Mouse (Mus musculus) embryonic fibroblast, embryonic 13.5 days (primary cell): ENCODE data around the gene Lmna. TPM values are rescaled to one million over a fixed set of nuclear protein-coding genes. Genes with fewer than 3 reads are reported as not detected.

Experiments used
- H3K27ac ChIP-seq: 2 replicates; pipeline ENCODE4 v1.5.1; 2012; ENCODE audit warnings: low read length, control low read depth, inconsistent platforms; ENCODE audit not compliant: insufficient read depth
- H3K4me1 ChIP-seq: 2 replicates; pipeline ENCODE4 v1.6.1; 2011; ENCODE audit warnings: low read length; ENCODE audit not compliant: control insufficient read depth, insufficient read depth
- H3K4me3 ChIP-seq: 2 replicates; pipeline ENCODE4 v1.5.1; 2011; ENCODE audit warnings: mild to moderate bottlenecking, control low read depth, low read length; ENCODE audit not compliant: insufficient read depth
- CTCF ChIP-seq: IDR thresholded peaks from 2 replicates; pipeline ENCODE4 v1.5.1; 2011; ENCODE audit warnings: mild to moderate bottlenecking, control low read depth, low read length, moderate library complexity, borderline replicate concordance; ENCODE audit not compliant: insufficient read depth
- POLR2A ChIP-seq: IDR thresholded peaks from 2 replicates; pipeline ENCODE4 v1.6.1; 2011; ENCODE audit warnings: low read depth, mild to moderate bottlenecking, control low read depth, low read length, moderate library complexity
- polyA plus RNA-seq: library from polyadenylated mRNA; stranded (reverse); fragments of >200 nt; gene quantifications from 2 replicates; pipeline ENCODE4 v1.2.4, GENCODE M21; 2011; ENCODE audit warnings: low read depth; ENCODE audit not compliant: missing spikeins, insufficient read length

Gene Lmna
- polyA plus RNA-seq, 1 experiment, result 401 TPM

GRCm38 (mm10) chr3:88532299-88532674 lies 22.5 kb upstream of the Lmna start, which contains the start of gene Mex3a:
Gene Mex3a (plus strand): TSS chr3:88532395.
- Histone ChIP-seq H3K27ac (peak within 1 kb of the TSS; percentile 78), H3K4me1 (peaks cover 17% of the 10 kb centered on the region), H3K4me3 (peak within 1 kb of the TSS; percentile 91)
- TF ChIP-seq CTCF (no peak), POLR2A (no peak)

DNA sequence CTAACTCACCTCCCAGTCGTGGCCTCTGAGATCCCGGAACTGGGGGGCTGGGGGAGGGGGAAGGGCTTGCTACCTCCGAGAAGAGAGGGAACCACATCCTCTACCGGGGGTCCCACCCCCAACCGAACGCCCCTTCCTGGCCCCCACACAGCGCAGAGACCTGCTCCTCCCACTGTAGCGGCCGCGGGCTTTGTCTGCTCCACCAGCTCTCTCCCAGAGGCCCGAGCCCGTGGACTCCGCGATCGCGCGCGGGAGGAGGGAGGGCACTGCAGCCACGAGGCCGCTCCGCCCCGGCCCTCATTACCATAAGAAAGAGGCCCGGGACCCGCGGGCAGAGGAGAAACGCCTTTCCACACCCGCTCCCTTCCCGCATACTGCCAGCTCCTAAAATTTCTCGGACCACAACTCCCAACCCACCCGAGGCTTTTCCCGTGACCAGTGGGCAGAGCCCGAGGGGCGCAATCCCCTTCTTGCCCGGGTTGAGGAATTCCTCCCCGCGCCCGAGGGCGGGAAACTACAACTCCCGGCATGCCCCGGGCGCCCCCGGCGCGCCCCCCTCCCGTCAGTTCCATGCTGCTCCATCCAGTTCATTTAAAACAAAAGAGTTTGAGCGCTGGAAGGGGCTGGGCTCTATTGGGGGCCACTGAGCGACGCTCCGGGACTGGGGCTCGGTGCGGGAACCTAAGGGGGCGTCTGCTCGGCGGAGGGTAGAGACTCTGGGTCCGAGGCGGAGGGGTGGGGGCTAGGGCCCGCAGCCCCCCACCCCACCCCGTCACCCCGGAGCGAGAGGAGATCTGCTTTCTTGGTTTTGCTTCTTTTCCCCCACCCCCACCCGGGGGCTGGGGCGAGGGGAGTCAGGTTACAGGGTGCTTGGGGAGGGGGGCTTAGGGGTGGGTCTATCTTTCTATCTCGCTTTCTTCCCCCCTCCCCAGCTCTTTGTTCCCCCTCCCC lies 21.9 kb upstream of the Lmna start:
- H3K4me1 ChIP-seq, result peaks cover 15% of the 10 kb centered on the region
- TF ChIP-seq CTCF, result no peak
- TF ChIP-seq POLR2A, result peak; percentile 59

GRCm38 (mm10) chr3:88530082-88530864 lies 20.5 kb upstream of the Lmna start:
- Histone ChIP-seq H3K4me3 (peak overlapping the region; percentile 91), H3K4me1 (peaks cover 8% of the 10 kb centered on the region), H3K27ac (no peak overlapping the region)
- TF ChIP-seq POLR2A (no peak), CTCF (no peak)

More for the DNA sequence above, 21.9 kb upstream of the Lmna start:
- Histone ChIP-seq H3K27ac (peak overlapping the region; percentile 78), H3K4me3 (peak overlapping the region; percentile 91)

DNA sequence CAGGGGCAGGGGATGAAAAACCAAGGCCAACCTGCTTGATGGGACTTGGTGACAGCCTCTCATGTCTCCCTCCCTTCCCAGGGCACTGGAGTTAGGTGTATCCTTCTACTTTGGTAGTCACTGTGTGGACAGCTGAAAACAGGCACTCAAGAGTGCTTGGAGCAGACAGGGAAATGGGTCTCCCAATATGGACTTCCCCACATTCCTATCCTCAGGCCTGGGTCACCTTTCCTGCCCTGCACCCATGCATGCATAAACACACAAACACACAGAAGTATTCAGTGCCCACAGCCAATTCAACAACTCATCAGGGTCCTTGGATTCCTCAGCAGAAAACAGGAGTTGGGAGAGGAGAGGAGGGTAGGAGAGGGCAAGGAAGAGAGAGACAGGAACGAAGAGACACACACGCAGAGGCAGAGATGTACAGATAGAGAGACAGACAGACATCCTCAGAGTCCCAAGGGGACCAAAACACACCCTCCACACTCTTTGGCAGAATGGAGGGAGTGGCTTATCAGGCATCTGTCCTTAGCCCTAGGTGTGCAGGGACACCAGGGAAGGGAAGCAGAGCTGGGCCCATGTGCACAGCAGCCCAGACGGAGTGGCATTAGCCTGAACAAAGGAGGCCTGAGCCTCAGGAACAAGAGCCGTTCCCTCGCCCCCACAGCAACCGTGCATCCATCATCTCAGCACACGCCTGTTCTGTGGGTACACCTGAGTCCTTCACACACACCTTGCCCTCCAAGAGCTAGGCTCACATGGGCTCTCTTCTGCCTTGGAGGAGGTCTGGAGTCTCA lies 19.6 kb upstream of the Lmna start:
- H3K4me1 ChIP-seq, result peaks cover 8% of the 10 kb centered on the region
- no peak overlapping the region for H3K27ac ChIP-seq
- H3K4me3 ChIP-seq, result no peak overlapping the region; the same call in 1 of the 2 replicates
- no peak for TF ChIP-seq CTCF
- no peak for TF ChIP-seq POLR2A

DNA sequence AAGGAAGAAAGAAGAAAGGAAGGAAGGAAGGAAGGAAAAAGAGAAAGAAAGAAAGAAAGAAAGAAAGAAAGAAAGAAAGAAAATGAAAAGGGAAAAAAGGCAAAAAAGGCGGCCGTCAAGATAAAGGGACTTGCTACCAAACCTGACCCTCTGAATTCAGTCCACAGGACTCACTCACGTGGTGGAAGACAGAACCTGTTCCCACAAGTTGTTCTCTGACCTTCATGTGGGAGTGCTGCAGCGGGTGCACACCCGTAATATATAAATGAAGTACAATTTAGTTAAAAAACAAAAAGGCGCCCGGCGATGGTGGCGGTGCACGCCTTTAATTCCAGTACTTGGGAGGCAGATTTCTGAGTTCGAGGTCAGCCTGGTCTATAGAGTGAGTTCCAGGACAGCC lies 18.9 kb upstream of the Lmna start:
- Histone ChIP-seq H3K27ac (no peak overlapping the region), H3K4me1 (peaks cover 8% of the 10 kb centered on the region), H3K4me3 (no peak overlapping the region)
- no peak for TF ChIP-seq CTCF
- no peak for TF ChIP-seq POLR2A

DNA sequence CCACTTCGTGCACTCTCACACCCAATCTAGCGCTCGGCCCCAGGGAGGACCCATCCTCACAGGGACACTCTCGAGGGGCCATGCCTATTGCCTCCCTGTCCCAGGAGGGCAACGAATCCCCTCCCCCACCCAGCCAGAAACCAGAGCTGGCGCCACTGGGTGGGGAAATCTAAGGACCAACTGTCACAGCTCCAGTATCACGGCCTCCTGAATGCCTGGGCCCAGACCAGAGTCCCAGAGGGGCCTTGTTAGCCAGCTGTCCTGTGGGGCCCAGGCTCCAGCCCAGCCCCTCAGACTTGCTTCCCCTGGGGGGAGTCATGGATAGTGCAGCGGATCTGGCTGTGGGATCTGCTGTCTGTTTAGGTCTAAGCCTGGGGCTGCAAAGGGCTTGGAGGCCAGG lies 17.8 kb upstream of the Lmna start:
- H3K4me1 ChIP-seq, result peaks cover 8% of the 10 kb centered on the region
- TF ChIP-seq CTCF, result no peak
- TF ChIP-seq POLR2A, result no peak
- no peak overlapping the region for H3K4me3 ChIP-seq
- H3K27ac ChIP-seq, result no peak overlapping the region

DNA sequence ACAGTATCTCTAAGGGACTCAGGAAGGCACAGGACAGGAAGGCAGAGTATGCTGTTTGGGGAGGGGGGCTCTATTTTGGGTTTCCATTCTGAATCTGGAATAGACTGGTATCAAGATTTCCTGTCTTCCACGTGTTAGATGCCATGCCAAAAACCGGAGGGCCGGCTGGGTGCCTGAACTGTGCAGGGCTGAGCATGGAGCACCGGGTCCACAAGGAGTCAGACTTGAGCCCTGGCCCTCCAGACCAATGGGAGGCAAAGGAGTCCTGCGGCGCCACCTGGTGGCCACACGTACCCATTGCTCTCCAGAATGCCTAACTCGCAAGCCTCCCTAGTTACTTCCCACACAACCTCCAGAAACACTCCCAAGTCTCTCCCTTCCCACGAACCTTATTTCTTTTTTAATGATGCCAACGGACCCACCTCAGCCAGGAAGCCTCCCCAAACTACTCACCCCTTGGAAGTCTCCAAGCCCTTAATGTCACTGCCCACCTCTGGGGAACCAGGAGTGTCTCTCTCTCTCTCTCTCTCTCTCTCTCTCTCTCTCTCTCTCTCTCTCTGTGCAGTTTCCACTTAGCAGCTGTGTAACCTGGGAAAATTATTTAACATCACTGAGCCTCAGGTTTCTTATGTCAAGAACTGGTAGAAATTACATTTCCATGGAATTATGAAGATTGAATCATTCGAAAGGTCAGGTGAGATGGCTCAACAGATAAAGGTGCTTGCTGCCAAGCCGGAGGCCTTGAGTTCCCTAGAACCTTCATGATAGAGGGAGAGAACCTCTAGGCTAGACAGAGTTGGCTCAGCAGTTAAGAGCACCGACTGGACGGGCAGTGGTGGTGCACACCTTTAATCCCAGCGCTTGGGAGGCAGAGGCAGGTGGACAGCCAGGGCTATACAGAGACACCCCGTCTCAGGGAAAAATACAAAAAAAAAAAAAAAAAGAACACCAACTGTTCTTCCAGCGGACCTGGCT lies 16.7 kb upstream of the Lmna start:
- H3K4me3 ChIP-seq, result no peak overlapping the region
- H3K4me1 ChIP-seq, result peaks cover 8% of the 10 kb centered on the region

GRCm38 (mm10) chr3:88525021-88525420 lies 15.3 kb upstream of the Lmna start:
- H3K27ac ChIP-seq, result no peak overlapping the region
- H3K4me1 ChIP-seq, result peaks cover 8% of the 10 kb centered on the region
- H3K4me3 ChIP-seq, result no peak overlapping the region
- TF ChIP-seq POLR2A (no peak), CTCF (no peak)

More for the DNA sequence above, 16.7 kb upstream of the Lmna start:
- TF ChIP-seq CTCF (peak; percentile 100), POLR2A (no peak; the same call in 1 of the 2 replicates)
- no peak overlapping the region for H3K27ac ChIP-seq

DNA sequence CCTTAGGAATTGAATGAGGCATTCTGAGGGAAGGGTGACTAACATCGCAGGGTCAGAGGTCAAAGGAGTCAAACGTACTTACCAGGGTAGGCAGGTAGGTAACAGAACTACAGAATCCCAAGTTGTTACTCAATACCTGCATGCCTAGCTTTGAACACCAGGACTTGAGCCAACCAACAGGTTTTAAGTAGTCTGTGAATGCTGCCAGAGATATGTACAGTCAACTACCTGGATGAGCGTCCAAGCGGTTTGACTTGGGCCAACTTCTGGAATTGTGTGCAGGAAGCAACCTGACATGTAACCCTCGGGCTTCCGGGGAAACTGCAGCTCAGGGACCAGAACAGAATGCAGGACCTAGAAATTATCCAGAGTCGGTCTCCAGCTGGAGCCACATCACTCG lies 13.3 kb upstream of the Lmna start:
- no peak overlapping the region for H3K4me3 ChIP-seq
- no peaks in the 10 kb centered on the region for H3K4me1 ChIP-seq
- TF ChIP-seq POLR2A (no peak), CTCF (no peak)
- no peak overlapping the region for H3K27ac ChIP-seq
